Mouse (Mus musculus) hindbrain, embryonic 12.5 days (tissue): ENCODE measurements at regions not wholly inside any gene's neighbourhood (a gene's known extent, or its start where the extent isn't known, plus 50 kb on each side); places are given as distances from the start of the nearest gene placed in this dataset.
A peak's percentile ranks its signal among the peaks of the same experiment; 100 is the strongest.

ENCODE experiments used
- ATAC-seq: fragments of 200-750 bp; cut with Nextera tagmentation; 2 replicates; pipeline ENCODE4 v1.8.0; 2017; ENCODE audit warnings: moderate TSS enrichment; ENCODE audit not compliant: low FRiP score
- H3K27ac ChIP-seq: fragments of 300-500 bp; sonication (generic); 2 replicates; pipeline ENCODE4 v1.5.1; 2016; ENCODE audit warnings: mild to moderate bottlenecking
- H3K27me3 ChIP-seq: fragments of 300-500 bp; sonication (generic); 2 replicates; pipeline ENCODE4 v1.6.1; 2016; ENCODE audit warnings: mild to moderate bottlenecking
- H3K36me3 ChIP-seq: fragments of 300-500 bp; sonication (generic); 2 replicates; pipeline ENCODE4 v1.6.1; 2016; ENCODE audit warnings: mild to moderate bottlenecking
- H3K4me1 ChIP-seq: fragments of 300-500 bp; sonication (generic); 2 replicates; pipeline ENCODE4 v1.6.1; 2016
- H3K4me2 ChIP-seq: fragments of 300-500 bp; sonication (generic); replicated peaks from 2 replicates; pipeline ENCODE4 v1.6.1; 2016; ENCODE audit warnings: mild to moderate bottlenecking
- H3K4me3 ChIP-seq: fragments of 300-500 bp; sonication (generic); 2 replicates; pipeline ENCODE4 v1.5.1; 2016; ENCODE audit warnings: mild to moderate bottlenecking
- H3K9ac ChIP-seq: fragments of 300-500 bp; sonication (generic); 2 replicates; pipeline ENCODE4 v1.6.1; 2016; ENCODE audit warnings: mild to moderate bottlenecking, moderate library complexity
- H3K9me3 ChIP-seq: fragments of 300-500 bp; sonication (generic); replicated peaks from 2 replicates; pipeline ENCODE4 v1.6.1; 2016; ENCODE audit warnings: mild to moderate bottlenecking
- WGBS: fragments of 180-500 bp; shearing (Covaris S2); methylation state at CpG from one replicate; pipeline ENCODE4 v1.1.7; 2016; 5-methylcytosine and 5-hydroxymethylcytosine counted together

DNA sequence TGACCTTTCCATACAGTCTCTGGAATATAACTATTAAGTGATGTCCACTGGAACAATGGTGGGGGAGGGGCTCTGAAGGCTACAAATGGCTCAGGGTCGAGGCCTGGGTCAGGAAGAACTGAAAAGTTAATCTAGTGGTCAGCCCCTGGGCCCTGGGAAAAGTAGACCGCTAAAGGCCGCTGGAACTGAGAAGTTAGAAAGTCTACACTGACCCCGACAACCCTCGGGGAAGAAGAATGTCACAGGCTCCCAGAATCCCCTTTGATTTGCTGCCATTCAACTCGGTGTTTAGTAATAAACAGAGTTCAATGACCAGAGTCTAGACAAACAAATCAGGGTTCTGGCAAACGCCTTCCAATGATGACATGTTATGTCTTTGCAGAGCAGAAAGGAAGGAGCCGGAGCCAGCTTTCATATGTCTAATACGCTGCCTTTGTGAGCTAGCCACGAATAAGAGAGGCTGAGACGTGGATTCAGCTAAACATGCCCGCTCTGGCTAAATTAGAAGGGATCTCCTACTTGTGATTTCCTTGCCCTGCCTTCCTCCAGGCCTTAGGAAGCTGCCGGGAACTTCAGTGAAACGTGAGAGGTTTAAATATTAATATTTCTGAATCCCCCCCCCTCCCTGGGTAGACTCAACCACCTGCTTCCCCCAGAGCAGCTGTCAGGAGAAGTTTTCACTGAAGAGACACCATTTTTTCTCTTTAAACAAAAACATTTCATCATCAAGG lies 134.8 kb downstream of the Enc1 start:
- Histone ChIP-seq H3K4me2 (no peak overlapping the region), H3K27me3 (no peaks in the 10 kb centered on the region), H3K4me3 (no peak overlapping the region), H3K27ac (0 out of 2 replicates have a peak overlapping the region, but pooled peaks have one; percentile 24), H3K9ac (no peak overlapping the region), H3K9me3 (no peaks in the 10 kb centered on the region), H3K4me1 (peaks cover 11% of the 10 kb centered on the region), H3K36me3 (no peaks in the 10 kb centered on the region)
- whole genome bisulfite sequencing, result 29% methylated on average over 14 of the region's 14 CpGs
- no peak for ATAC-seq

DNA sequence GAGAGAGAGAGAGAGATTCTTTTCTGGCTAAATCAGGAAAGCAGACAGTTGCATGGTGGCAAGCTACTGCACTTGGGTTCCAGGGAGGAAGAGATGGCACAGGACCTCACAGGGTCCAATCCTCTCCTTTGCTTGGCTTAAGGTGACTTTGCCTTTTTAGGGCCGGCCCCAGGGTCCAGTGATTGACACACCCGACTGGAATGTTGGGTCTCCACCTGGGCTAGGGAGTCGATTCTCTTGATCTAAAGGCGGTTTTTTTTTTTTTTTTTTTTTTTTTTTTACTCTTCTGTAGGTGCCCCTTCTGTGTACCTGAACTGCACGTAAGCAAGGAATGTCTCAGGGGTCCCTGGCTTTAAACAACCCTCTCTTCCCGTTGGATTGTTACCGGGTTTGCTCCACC lies 131.4 kb downstream of the Enc1 start:
- H3K4me2 ChIP-seq, result no peak overlapping the region
- WGBS, result 41% methylated on average over 7 of the region's 7 CpGs
- no peak overlapping the region for H3K4me3 ChIP-seq
- ATAC-seq, result no peak
- no peaks in the 10 kb centered on the region for H3K9me3 ChIP-seq
- no peak overlapping the region for H3K9ac ChIP-seq
- no peaks in the 10 kb centered on the region for H3K27me3 ChIP-seq
- H3K4me1 ChIP-seq, result peaks cover 11% of the 10 kb centered on the region
- no peaks in the 10 kb centered on the region for H3K36me3 ChIP-seq
- no peak overlapping the region for H3K27ac ChIP-seq

DNA sequence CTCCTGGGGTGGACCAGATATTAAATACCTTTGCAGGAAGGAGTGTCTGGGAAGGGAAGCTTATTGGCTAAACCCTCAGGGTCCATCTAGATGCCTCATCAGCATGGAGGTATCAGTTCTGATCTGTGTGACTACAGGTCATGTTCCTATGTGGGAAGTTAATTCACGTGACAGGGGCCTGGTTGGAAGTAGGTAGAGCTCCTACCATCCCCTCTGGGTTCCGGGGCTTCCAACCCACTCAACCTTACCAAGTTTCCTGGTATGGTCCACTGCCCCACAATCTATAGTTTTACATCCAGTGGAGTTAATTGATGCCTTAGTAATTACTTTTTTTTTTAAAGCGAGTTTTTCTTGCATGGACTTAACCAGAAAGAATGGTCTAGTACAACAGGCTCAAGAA lies 130.3 kb downstream of the Enc1 start:
- 86% methylated on average over 3 of the region's 3 CpGs for WGBS
- no peak overlapping the region for H3K9ac ChIP-seq
- H3K27me3 ChIP-seq, result no peaks in the 10 kb centered on the region
- no peak overlapping the region for H3K4me2 ChIP-seq
- no peaks in the 10 kb centered on the region for H3K36me3 ChIP-seq
- no peaks in the 10 kb centered on the region for H3K9me3 ChIP-seq
- H3K4me1 ChIP-seq, result peaks cover 8% of the 10 kb centered on the region
- H3K27ac ChIP-seq, result no peak overlapping the region
- ATAC-seq, result no peak
- H3K4me3 ChIP-seq, result no peak overlapping the region

DNA sequence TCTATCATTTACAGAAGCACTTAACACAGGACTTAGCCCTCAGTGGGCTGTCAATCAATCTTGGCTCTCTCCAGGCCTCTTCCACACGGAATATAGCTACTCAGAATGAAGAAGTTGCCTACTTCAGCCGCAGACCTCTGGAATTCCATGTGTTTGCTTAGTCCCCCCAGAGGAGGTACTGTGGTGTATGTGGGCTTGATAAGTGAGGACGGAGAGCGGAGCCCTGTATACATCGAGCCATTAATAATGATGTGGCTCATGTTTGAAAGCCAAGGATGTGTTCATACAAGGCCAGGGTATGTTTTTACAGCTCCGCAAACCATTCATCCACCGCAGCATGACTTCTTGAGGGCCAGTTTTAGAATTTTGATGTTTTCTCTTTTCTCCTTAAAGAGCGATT lies 125.8 kb downstream of the Enc1 start:
- Histone ChIP-seq H3K27ac (no peak overlapping the region), H3K4me2 (no peak overlapping the region), H3K4me1 (peaks cover 10% of the 10 kb centered on the region), H3K36me3 (no peaks in the 10 kb centered on the region), H3K9me3 (no peaks in the 10 kb centered on the region), H3K4me3 (no peak overlapping the region), H3K9ac (no peak overlapping the region), H3K27me3 (no peaks in the 10 kb centered on the region)
- no peak for ATAC-seq
- 76% methylated on average over 8 of the region's 8 CpGs for WGBS

DNA sequence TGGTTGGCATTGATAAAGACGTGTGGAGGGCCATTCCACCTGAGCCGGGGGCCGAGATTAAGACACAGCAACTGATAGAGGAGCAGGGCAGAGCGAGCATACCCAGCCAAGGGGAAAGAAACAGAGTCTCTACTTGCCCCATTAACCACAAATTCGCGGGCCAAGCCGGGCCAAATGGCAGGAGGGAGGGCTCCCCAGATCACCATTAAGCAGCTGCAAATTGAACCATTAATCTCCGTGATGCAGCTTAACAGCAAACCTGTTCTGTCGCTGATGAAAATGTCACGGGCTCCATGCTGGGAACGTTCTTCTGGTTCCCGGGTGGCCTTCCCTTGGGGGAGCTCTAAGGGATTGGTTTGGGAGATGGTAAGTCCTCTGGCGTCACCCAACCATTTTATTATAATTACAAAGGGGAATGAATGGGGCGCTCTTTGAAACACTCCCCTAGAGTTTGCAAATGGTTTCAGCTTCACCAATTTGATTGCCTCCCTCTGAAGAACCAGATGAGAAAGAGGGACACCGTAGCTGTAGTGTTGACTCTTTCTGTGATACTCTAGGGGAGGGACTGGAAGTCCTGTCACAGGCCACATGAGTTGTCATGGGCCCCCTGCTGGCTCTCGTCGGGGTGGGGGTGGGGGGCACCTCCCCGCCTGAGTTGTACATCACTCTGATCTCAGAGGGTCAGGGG lies 124.8 kb downstream of the Enc1 start:
- H3K4me2 ChIP-seq, result no peak overlapping the region
- peak; percentile 43; the same call in 1 of the 2 replicates for ATAC-seq
- H3K4me1 ChIP-seq, result peaks cover 10% of the 10 kb centered on the region
- WGBS, result 43% methylated on average over 18 of the region's 18 CpGs
- H3K36me3 ChIP-seq, result no peaks in the 10 kb centered on the region
- H3K4me3 ChIP-seq, result no peak overlapping the region
- H3K27ac ChIP-seq, result peak overlapping the region; percentile 35; the same call in 1 of the 2 replicates
- H3K27me3 ChIP-seq, result no peaks in the 10 kb centered on the region
- no peaks in the 10 kb centered on the region for H3K9me3 ChIP-seq
- no peak overlapping the region for H3K9ac ChIP-seq

DNA sequence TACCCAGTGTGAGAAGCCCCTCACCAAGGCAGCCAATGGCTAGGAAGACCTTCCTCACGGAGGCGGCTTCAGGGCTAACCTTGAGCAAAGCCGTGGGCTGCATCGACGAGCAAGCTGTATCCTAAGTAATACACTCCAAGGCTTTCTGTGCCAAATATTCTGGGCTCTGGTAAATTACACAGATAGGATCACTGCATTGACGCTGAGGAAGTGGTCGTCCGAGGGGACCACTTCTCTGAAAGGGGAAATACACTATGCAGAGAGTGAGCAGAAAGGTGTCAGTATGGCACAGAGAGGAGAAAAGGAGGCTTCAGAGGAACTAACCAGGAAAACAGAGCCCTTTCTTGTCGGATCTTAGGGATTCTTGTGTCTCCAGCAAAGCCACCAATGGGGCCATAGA lies 124.1 kb downstream of the Enc1 start:
- ATAC-seq, result no peak
- H3K4me1 ChIP-seq, result peaks cover 10% of the 10 kb centered on the region
- no peak overlapping the region for H3K4me2 ChIP-seq
- H3K27ac ChIP-seq, result peak overlapping the region; percentile 35; the same call in 1 of the 2 replicates
- H3K9ac ChIP-seq, result no peak overlapping the region
- no peak overlapping the region for H3K4me3 ChIP-seq
- no peaks in the 10 kb centered on the region for H3K36me3 ChIP-seq
- 77% methylated on average over 9 of the region's 9 CpGs for WGBS
- no peaks in the 10 kb centered on the region for H3K9me3 ChIP-seq
- no peaks in the 10 kb centered on the region for H3K27me3 ChIP-seq

DNA sequence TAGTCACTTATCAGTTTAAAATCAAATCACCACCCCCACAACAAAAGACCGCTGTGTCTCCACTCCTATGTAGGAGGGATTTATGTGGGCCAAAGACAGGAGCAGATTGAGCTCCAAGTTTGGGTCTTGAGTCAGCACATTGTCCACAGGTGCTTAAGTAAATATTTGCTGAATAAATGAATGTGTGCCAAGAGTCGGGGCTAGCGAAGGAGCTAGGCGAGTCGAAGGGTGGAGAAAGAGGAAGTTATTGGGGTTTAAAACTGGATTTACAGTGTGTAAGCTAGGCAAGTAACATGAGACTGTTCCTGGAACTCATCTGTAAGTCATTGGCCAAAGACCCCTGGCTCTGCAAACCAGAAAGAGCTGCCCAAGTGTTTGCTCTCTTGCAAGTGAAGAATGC lies 122.9 kb downstream of the Enc1 start:
- Histone ChIP-seq H3K36me3 (no peaks in the 10 kb centered on the region), H3K4me1 (peaks cover 12% of the 10 kb centered on the region), H3K27ac (no peak overlapping the region), H3K4me2 (no peak overlapping the region), H3K27me3 (no peaks in the 10 kb centered on the region), H3K4me3 (no peak overlapping the region), H3K9me3 (no peaks in the 10 kb centered on the region), H3K9ac (no peak overlapping the region)
- 94% methylated on average over 5 of the region's 5 CpGs for WGBS
- no peak for ATAC-seq

DNA sequence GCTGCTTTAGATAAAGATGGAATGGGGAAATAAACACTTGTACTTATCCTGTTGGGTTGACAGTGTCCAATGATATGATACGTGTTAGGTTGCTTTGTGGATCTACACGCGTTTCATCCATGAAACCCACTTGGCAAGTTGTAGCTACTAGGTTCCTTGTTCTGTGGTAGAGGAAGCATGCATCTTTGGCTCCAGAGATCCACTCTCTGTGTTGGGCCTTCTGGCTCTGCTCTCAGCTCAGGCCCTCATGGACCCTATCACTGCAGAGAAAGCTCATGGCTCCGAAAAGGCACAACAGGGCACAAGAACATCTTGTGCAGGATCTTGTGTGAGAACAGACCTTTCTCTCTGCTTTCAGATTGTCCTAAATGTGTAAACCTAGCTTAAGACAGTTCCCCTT lies 122.3 kb downstream of the Enc1 start:
- no peaks in the 10 kb centered on the region for H3K36me3 ChIP-seq
- H3K9ac ChIP-seq, result no peak overlapping the region
- H3K4me3 ChIP-seq, result no peak overlapping the region
- H3K9me3 ChIP-seq, result no peaks in the 10 kb centered on the region
- ATAC-seq, result no peak
- H3K4me2 ChIP-seq, result no peak overlapping the region
- H3K27me3 ChIP-seq, result no peaks in the 10 kb centered on the region
- H3K4me1 ChIP-seq, result peaks cover 12% of the 10 kb centered on the region
- H3K27ac ChIP-seq, result no peak overlapping the region
- 94% methylated on average over 4 of the region's 4 CpGs for WGBS

DNA sequence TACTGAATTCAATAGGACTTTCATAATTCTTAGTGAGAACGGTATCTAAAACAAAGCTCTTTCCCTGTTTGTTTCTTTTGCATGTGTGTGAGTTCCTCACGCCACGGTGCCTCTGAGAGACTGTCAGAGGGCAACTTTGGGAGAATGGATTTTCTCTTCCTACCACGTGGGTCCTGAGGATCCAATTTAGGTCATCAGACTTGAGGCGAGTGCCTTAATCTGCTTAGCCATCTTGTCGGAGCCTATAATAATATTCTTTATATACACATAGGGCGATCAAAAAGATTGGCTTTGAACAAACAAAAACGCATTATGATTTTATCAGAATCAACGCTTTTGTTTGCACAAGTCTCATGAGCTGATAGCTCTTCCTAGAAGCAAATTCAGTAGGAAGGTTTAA lies 119.6 kb downstream of the Enc1 start:
- no peaks in the 10 kb centered on the region for H3K9me3 ChIP-seq
- H3K4me2 ChIP-seq, result no peak overlapping the region
- no peaks in the 10 kb centered on the region for H3K36me3 ChIP-seq
- no peak overlapping the region for H3K4me3 ChIP-seq
- WGBS, result 81% methylated on average over 9 of the region's 9 CpGs
- H3K27ac ChIP-seq, result no peak overlapping the region
- ATAC-seq, result no peak
- H3K4me1 ChIP-seq, result peaks cover 11% of the 10 kb centered on the region; the same call in 1 of the 2 replicates
- no peak overlapping the region for H3K9ac ChIP-seq
- no peaks in the 10 kb centered on the region for H3K27me3 ChIP-seq

DNA sequence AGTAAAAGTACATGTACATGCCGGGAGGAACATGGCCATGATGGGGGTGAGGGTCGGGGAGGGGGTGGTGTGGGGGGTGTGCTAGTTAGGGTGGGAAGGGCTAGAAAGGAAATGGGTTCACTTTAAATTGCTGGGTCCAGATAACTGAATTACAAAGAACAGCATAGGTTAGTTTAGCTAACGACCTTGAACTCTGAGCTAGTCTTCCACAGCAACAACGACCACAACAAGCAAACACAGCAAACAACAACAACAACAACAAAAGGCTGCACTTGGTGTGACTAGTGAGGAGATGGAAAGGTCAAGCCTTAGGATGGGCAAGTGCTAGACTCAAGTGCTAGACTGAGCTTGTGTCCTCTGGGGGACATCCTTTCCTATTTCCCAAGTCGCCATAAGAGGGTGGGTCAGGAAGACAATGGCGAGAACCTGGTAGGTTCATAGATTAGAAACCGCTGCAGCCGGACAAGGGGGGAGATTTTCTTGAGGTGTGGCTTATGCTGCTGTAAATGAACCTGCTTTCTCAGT lies 117.9 kb downstream of the Enc1 start:
- H3K9me3 ChIP-seq, result no peaks in the 10 kb centered on the region
- H3K4me3 ChIP-seq, result no peak overlapping the region
- no peak overlapping the region for H3K4me2 ChIP-seq
- no peaks in the 10 kb centered on the region for H3K27me3 ChIP-seq
- H3K4me1 ChIP-seq, result peaks cover 6% of the 10 kb centered on the region; the same call in 1 of the 2 replicates
- 84% methylated on average over 8 of the region's 8 CpGs for WGBS
- no peak overlapping the region for H3K9ac ChIP-seq
- ATAC-seq, result no peak
- H3K27ac ChIP-seq, result no peak overlapping the region
- no peaks in the 10 kb centered on the region for H3K36me3 ChIP-seq

DNA sequence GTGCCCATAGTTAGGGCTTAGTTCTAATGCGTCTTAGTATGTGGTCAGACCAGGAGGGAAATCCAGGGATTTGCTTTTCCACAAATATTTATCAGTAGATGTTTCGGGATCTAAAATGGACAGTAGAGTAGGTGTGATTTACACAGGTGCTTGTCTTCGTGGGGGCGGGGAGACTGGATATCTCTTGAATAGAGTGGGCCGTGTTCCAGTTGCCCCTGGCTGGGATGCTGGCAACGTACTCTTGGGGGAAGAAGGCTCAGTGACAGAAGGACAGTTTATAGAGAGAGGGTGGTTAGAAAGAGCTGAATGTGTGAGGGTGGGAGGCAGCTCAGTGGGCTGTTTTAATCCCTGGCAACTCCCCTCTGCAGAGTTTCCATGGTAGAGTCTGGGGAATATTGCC lies 117.4 kb downstream of the Enc1 start:
- Histone ChIP-seq H3K4me2 (no peak overlapping the region), H3K4me1 (peaks cover 6% of the 10 kb centered on the region; the same call in 1 of the 2 replicates), H3K36me3 (no peaks in the 10 kb centered on the region), H3K9ac (no peak overlapping the region), H3K9me3 (no peaks in the 10 kb centered on the region), H3K27ac (no peak overlapping the region), H3K27me3 (no peaks in the 10 kb centered on the region), H3K4me3 (no peak overlapping the region)
- no peak for ATAC-seq
- 77% methylated on average over 6 of the region's 6 CpGs for WGBS

DNA sequence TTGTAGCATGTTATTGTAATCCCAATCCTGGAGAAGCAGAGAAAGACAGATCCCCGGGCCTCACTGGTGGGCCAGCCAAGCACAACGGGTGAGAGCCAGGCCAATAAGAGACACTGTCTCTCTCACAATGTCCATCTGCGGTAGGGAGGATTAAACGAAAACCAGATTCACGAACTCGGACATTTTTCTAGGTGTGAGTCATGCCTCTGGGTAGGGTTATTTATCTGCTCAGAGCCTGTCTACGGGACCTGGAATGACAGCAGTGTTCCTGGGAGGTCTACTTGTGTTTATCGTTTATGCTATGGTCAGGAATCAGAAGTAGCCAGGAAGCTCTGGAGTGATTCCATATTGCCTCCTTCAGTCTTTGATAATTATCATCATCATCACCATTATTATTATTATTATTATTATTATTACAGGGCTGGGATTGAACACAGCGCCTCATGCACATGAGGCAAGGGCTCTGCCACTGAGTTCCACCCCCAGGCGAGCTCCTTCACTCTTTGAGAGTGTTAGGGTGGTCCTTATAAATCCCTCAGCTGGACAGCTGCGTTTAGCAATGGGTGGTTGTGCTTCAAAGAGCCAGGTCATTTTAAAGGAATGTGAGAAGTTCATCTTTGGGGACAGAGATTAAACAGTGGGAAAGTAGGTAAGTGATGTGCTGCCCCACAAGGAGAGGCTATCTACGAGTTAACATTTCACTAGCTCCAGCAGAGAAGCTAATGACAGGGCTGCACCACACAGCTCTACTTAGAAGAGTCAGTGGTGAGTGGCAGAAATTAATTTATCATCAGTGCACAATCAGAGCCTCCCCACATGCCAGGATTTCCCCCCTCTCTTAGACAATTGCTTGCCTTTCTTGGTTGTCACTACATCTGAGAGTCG lies 116.3 kb downstream of the Enc1 start:
- Histone ChIP-seq H3K4me1 (peaks cover 6% of the 10 kb centered on the region; the same call in 1 of the 2 replicates), H3K9ac (no peak overlapping the region), H3K36me3 (no peaks in the 10 kb centered on the region), H3K4me2 (no peak overlapping the region), H3K27ac (no peak overlapping the region), H3K9me3 (no peaks in the 10 kb centered on the region), H3K27me3 (no peaks in the 10 kb centered on the region), H3K4me3 (no peak overlapping the region)
- 65% methylated on average over 13 of the region's 13 CpGs for WGBS
- ATAC-seq, result no peak
